Mouse (Mus musculus) C2C12 (cell line): ENCODE data around the gene Lrp2.

Experiments used
- CTCF ChIP-seq: IDR thresholded peaks from one replicate; pipeline ENCODE4 v1.5.1; 2011; ENCODE audit not compliant: control insufficient read depth, insufficient read depth, insufficient read length
- USF1 ChIP-seq: IDR thresholded peaks from one replicate; pipeline ENCODE4 v1.6.1; 2011; ENCODE audit warnings: low read depth, mild to moderate bottlenecking, control low read depth, moderate library complexity

DNA sequence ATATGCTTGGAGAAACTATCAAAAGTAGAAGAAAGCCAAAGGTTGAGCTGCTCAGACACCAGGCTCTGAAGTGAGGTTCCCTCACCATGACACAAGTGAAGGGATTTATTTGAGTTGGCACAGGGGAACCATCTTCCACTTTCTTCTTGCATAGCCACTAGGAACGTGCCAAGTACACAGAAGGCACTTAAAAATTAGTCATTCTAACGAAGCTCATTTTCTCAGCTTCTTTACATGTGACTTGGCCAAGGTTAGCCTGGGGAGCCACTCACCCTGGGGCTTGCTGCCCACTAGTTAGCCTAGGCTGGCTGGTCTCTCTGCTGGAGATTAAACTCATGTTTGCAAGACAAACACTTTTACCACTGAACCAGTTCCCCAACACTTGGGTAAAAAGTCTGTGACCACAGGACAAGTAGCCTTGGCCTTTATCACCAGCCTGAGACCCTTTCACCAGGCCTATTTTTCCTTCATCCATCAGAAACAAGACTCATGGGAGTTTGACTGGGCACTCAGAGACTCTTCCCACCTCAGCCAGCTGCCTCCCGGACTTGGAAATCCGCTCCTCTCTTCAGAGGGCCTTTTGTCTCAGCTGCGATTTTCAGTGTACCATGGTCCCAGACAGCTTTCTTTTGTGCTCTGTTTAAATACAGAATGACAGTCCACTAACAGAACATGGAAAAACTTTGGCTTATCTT lies 12.7 kb downstream of the Lrp2 start:
- TF ChIP-seq USF1: no peak
- TF ChIP-seq CTCF: no peak
